Mouse (Mus musculus) c-Kit-positive CD71-positive TER-119-positive erythroid progenitor cells, embryonic 14.5 days (primary cell): ENCODE results near the gene Cd4.

Experiments
- DNase-seq: peaks from one replicate; pipeline ENCODE4 v3.0.0-alpha.2; 2013; ENCODE audit warnings: low spot score

The Cd4 gene

DNA sequence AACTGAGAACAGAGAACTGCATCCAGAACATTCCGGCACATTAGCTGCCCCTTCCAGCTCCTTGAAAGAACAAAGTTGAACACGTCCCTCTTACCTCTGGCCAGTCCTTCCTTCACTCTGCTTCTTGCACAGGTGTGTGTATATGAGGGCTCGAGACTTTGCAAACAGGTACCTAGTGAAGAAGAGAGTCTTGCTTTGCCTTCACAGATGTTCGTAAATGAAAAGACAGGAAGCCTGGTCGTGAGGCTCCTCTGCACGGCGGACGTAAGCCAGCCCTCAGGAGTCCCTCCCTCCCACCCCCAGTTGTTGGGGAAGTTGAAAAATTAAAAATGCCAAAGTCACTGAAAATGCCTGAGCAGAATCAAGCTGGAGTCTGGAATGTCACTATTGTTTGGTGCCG lies at the start of gene Cd4:
Gene Cd4 (minus strand): TSS at position 236 of the 400 bp plus-strand sequence.
- no peak for DNase-seq

- DNase-seq = no peak
Measured at GRCm38 (mm10) chr6:124937493-124937892, 49.5 kb upstream of the Cd4 start.

- DNase-seq = no peak
Measured at GRCm38 (mm10) chr6:124936681-124937080, 48.7 kb upstream of the Cd4 start.

GRCm38 (mm10) chr6:124934670-124935069 lies 46.6 kb upstream of the Cd4 start:
- no peak for DNase-seq

DNA sequence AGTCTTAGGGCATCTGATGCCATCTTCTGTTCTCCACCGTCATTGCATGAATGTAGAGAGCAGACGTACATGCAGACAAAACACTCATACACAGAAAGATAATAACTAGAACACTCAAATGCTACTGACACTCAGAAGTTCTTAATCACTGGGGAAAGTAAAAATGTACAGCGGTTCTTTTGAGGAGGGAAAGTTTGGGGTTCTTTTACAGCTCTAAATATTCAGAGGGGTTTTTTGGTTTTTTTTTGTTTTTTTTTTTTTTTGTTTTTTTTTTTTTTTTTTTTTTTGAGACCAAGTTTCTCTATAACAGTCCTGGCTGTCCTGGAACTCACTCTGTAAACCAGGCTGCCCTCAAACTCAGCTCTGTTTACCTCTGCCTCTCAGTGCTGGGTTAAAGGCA lies 45.1 kb upstream of the Cd4 start:
- no peak for DNase-seq

- DNase-seq = no peak
Measured at GRCm38 (mm10) chr6:124932314-124932695, 44.3 kb upstream of the Cd4 start.

DNA sequence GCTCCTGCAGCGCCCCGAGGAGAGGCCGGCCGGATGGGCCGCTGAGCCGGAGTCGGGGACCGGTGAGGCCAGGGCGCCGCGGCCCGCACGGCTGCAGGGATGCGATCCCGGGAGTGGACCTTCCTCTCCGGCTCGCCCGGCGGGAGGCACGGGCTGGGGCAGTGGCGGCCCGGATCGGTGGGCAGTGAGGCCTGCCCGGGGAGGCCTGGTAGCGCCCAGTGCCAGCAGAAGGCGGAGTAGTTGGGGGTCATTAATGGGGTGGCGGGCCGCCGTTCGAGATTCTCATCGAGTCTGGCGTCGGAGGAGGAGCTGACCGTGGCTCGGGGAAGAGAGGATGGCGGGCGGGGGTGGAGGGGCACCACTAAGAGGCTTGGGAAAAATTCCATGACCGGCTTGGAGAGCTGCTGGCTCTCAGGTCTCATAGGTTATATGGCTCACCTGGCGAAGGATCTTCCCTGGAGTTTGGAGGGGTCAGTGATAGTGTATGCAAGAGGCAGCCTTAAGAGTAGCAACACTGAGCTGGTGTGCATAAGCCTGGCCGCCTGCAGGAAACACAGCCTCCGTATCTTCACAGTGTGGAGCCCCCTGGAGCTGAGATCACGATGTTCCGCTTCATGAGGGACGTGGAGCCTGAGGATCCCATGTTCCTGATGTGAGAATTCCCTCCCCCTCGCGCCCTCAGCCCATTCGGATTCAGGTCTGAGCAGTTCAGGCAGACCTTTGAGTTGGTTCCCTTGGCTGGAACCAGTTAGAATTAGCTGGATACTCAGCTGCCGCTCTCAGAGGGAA lies 43.7 kb upstream of the Cd4 start:
- peak; percentile 40 for DNase-seq

GRCm38 (mm10) chr6:124930754-124931524 lies 42.9 kb upstream of the Cd4 start, which contains the start of gene Mlf2:
Mlf2 (plus strand) TSS chr6:124931386.
- DNase-seq = peak; percentile 97

- DNase-seq = no peak
Measured at GRCm38 (mm10) chr6:124930231-124930630, 42.2 kb upstream of the Cd4 start.

DNA sequence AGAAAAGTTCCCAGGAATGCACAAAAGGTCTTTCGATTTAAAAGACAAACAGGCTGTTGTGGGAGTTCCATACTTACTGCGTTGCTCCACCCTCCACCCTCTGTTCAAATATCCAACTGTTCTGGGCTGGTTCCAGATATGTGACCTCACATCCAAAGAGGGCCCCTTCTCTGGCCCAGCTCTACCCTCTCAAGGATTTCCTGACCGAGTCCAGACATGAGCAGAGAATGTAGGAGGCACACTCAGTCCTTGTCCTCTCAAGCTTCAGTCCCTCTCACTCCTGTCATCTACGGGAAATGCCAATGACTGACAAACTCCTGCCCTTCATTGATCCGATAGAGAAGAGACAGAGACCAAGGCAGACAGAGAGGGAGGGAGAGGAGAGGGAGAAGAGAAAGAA lies 37.9 kb upstream of the Cd4 start:
- DNase-seq = no peak

GRCm38 (mm10) chr6:124925173-124925793 lies 37.3 kb upstream of the Cd4 start:
- no peak for DNase-seq

- DNase-seq = no peak
Measured at GRCm38 (mm10) chr6:124921539-124921938, 33.5 kb upstream of the Cd4 start.

DNA sequence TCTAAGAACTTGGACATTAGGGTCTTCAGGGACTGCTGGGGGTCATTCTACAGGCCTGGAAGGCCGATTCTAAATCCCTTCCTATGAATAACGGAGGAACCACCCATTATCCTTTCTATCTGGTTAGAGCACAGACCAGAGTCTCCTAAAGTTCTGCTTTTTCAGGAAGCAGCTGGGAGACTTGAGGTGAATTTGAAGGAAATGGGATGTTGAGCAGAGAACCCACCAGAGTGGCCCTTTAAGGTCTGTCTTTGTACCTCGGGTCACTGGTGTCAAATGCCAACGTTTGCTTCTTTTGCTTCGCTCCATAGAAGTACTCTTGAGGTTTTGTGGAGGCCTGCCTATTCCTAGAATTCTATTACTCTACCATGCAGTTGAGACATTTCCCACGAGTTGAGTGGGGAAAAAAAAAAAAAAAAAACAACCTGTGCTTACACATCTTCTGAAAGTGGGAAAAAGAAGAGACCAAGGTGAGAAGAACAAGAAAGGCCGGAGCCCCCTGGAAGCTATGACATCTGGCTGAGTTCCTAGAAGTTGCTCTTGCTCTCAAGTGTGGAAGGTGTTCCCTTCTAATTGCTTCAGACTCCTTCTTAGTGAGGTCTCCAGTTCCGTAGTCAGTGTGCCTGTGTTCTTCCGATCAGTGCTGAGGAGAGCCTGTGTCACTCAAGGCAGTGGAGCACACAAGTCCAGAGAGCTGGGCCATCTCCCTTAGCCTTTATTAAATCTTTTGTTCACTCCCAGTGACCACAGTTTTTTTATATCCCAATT lies 32.5 kb upstream of the Cd4 start:
- DNase-seq = no peak

- DNase-seq = no peak
Measured at GRCm38 (mm10) chr6:124919695-124920317, 31.8 kb upstream of the Cd4 start, which contains the start of gene Ptms. Ptms (minus strand) TSS chr6:124920103.

DNA sequence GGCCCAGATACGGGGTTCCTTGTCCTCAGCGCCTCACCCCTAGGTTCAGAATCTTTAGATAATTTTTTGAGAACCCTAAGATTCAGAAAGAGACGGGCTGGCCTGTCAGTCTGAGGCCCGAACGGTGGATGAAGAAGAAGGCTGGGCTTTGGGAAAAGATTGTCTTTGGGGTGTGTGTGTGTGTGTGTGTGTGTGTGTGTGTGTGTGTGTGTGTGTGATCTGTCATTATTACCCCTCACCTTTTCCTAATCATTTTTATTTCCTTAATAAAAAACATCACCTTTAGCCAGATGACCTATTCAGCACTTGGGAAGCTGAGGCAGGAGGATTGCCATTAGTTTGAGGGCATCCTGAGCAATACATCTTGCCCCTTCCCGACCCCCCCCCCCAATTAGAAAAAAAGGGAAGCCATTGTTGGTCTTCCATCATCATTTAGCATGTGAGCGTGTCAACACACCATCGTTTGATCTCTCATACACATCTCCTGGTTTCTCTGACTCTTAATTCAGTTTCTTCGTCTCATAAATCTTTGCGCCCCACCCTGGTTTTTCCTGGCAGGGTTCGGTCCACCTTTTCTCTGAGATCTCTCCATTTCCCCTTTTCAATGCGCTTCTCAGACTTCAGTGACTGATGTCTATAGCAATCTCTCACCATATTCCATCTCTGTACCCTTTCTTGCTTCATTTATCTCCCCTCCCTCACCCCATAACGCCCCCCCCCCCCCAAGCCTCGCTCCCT lies 31.0 kb upstream of the Cd4 start:
- no peak for DNase-seq

DNA sequence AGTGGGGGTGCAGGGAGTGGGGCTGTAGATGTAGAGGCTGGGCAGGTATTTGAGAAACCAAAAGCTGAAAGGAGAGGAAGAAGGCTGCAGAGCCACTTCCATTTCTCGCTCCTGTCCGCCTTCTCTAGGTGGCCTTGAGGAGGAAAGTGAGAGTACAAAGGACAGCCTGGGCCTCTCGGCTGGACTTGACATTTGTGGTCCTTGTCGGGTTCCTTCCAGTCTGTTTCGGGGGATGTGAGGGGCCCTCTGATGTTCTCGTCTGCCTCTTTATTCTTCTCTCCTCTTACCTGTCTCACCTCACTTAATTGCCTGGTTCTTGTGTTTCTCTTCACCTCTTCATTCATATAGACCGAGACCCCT lies 30.3 kb upstream of the Cd4 start:
- DNase-seq = no peak

GRCm38 (mm10) chr6:124917518-124918330 lies 29.7 kb upstream of the Cd4 start:
- no peak for DNase-seq

DNA sequence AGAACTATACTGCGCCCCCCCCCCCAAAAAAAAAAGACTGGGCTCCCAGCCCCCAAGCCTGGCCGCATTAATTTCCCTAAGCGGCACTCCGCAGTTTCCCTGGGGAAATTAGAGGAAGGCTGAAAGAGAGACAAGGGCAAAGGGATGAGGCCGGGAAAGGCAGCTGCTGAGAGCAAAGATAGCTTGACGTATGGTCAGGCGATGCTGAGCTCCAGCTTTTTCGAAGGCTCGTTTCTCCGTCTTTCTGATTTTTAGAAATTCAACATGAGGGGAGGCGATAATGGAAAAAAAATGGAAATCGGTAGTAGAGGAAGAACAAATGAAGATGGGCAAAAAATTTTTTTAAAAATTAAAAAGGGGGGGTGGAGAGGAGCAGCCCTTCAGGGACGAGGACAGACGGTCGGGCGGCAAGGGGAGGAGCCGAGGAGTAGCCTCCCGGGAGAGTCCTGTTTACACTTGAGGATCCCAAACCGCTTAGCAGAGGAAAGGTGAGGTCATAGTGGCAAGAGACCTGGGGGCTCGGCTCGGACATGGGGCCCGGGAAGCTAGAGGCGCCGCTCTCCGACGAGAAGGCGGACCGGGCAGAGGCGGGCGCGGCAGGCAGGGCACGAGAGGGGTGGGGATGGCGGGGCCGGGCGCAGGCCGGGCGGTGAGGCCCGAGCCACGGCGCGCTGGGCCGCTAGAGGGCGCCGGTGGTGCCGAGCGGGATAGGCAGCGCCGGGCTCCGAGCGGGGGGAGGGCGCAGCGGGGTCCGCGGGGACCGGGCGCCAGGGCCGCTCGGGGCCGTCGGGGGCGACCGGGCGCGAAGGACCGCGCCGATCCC lies 28.9 kb upstream of the Cd4 start:
- peak; percentile 63 for DNase-seq
